Mouse (Mus musculus) kidney, postnatal 0 days (tissue): Measurements from ENCODE around the gene Ano8. TPM values are rescaled to one million over a fixed set of nuclear protein-coding genes. Genes with fewer than 3 reads are reported as not detected.

Source experiments
- ATAC-seq: fragments of 200-750 bp; cut with Nextera tagmentation; replicated peaks from 2 replicates; pipeline ENCODE4 v1.8.0; 2017; ENCODE audit warnings: low read depth, moderate number of reproducible peaks, moderate TSS enrichment, moderate library complexity; ENCODE audit not compliant: low FRiP score
- DNase-seq: peaks from one replicate; pipeline ENCODE4 v3.0.0-alpha.2; 2016; ENCODE audit warnings: low spot score
- H3K27ac ChIP-seq: fragments of 300-500 bp; sonication (generic); 2 replicates; pipeline ENCODE4 v1.5.1; 2014; ENCODE audit warnings: mild to moderate bottlenecking
- H3K27me3 ChIP-seq: fragments of 300-500 bp; sonication (generic); 2 replicates; pipeline ENCODE4 v1.6.1; 2014; ENCODE audit warnings: low read length, mixed read lengths; ENCODE audit not compliant: insufficient read depth
- H3K36me3 ChIP-seq: fragments of 300-500 bp; sonication (generic); 2 replicates; pipeline ENCODE4 v1.6.1; 2014; ENCODE audit warnings: low read length, mixed read lengths; ENCODE audit not compliant: insufficient read depth
- H3K4me1 ChIP-seq: fragments of 300-500 bp; sonication (generic); replicated peaks from 2 replicates; pipeline ENCODE4 v1.6.1; 2014; ENCODE audit warnings: antibody characterized with exemption, low read length, mixed read lengths; ENCODE audit not compliant: insufficient read depth
- H3K4me2 ChIP-seq: fragments of 300-500 bp; sonication (generic); 2 replicates; pipeline ENCODE4 v1.6.1; 2014; ENCODE audit warnings: mild to moderate bottlenecking, low read length, moderate library complexity, mixed read lengths
- H3K4me3 ChIP-seq: fragments of 300-500 bp; sonication (generic); replicated peaks from 2 replicates; pipeline ENCODE4 v1.5.1; 2014; ENCODE audit warnings: low read depth, low read length
- H3K9ac ChIP-seq: fragments of 300-500 bp; sonication (generic); 2 replicates; pipeline ENCODE4 v1.6.1; 2014; ENCODE audit warnings: low read depth, low read length
- H3K9me3 ChIP-seq: fragments of 300-500 bp; sonication (generic); replicated peaks from 2 replicates; pipeline ENCODE4 v1.6.1; 2016; ENCODE audit warnings: low read length, inconsistent platforms, mixed read lengths
- CTCF ChIP-seq: IDR thresholded peaks from 2 replicates; pipeline ENCODE4 v1.5.1; 2016; ENCODE audit warnings: antibody characterized with exemption, low read depth, mild to moderate bottlenecking, moderate library complexity
- WGBS: fragments of 180-500 bp; shearing (Covaris S2); extraction: QIAGEN DNeasy Blood & Tissue Kit; methylation state at CpG from one replicate; pipeline ENCODE4 v1.1.7; 2014; 5-methylcytosine and 5-hydroxymethylcytosine counted together
- polyA plus RNA-seq: library from polyadenylated mRNA; unstranded; fragments of >200 nt; fragmentation: Nextera tagmentation; extraction: Ambion mirVana; gene quantifications from 2 replicates; pipeline ENCODE4 v1.2.1, GENCODE M21; 2015

Ano8 gene
- polyA plus RNA-seq, 1 experiment from 2014 or later, result 1.4 TPM

DNA sequence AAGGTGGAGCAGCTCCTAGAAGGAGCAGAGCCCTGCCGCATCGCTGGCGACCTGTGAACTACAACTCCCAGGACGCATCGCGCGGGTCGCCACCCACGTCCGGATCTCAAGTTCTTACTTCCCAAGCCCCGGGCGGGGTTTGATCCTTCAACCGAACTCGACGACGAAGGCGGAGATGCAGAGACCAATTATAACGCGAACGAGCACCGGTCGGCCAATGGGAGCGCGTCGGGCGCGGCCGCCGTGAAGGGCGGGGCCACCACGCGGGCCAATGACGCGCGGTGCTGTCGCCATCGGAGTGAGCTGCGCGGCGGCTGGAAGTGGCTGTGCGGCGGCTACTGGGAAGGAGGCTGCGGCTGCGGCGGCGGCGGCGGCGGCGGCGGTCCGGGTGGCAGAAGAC, 16.8 kb downstream of the Ano8 start, which contains the start of gene Dda1:
Gene Dda1 (plus strand): TSS at position 284 of the 400 bp plus-strand sequence.
- H3K4me2 ChIP-seq, result peak within 1 kb of the TSS; percentile 93
- no peaks in the 10 kb centered on the region for H3K9me3 ChIP-seq
- ATAC-seq (peak; percentile 89), DNase-seq (peak; percentile 99)
- H3K4me1 ChIP-seq, result 0 out of 2 replicates have a peak, but pooled peaks cover 17% of the 10 kb centered on the region
- under 1% methylated on average over 43 of the region's 52 CpGs for WGBS
- peak within 1 kb of the TSS; percentile 77 for H3K9ac ChIP-seq
- H3K36me3 ChIP-seq, result peaks cover 13% of the 10 kb centered on the region
- no peak; the same call in 1 of the 2 replicates for TF ChIP-seq CTCF
- H3K27me3 ChIP-seq, result no peaks in the 10 kb centered on the region
- peak within 1 kb of the TSS; percentile 79 for H3K27ac ChIP-seq
- peak within 1 kb of the TSS; percentile 76 for H3K4me3 ChIP-seq

DNA sequence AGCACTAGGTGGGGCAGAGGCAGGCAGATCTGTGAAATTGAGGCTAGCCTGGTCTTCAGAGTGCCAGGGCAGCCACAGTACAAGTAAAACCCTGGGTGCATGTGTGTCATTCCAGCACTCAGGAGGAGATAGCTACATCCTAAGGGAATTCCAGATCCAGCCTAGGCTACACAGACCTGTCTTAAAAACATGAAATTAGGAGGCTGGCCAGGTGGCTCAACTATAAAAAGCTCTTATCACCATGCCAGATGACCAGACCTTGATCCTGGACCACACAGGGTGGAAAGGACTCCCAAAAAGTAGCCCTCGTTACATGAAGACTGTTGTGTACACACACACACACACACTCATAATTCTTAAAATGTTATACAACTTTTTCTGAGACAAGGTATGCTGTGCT, 17.8 kb downstream of the Ano8 start:
- H3K4me3 ChIP-seq, result no peak overlapping the region
- no peak overlapping the region for H3K9ac ChIP-seq
- H3K9me3 ChIP-seq, result no peaks in the 10 kb centered on the region
- H3K27me3 ChIP-seq, result no peaks in the 10 kb centered on the region
- H3K36me3 ChIP-seq, result peaks cover 7% of the 10 kb centered on the region
- 0 out of 2 replicates have a peak, but pooled peaks cover 22% of the 10 kb centered on the region for H3K4me1 ChIP-seq
- TF ChIP-seq CTCF, result no peak
- 88% methylated on average over 1 of the region's 1 CpGs for WGBS
- no peak overlapping the region for H3K27ac ChIP-seq
- no peak for DNase-seq
- no peak for ATAC-seq
- no peak overlapping the region for H3K4me2 ChIP-seq

DNA sequence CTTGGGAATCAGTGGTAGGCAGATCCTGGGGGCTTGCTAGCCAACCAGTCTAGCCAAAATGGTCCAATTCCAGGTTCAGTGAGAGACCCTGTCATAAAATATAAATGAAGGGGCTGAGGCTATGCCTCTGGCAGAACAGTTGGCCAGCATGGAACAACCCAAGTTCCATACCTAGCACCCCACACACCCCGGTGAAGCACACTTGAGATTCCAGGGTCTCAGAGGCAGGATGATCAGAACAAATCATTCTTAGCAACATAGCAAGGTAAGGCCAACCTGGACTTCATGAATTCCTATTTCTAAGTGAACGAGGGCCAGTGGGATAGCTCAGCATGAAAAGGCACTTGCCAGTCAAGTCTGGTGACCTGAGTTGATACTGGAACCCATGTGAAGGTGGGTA, 18.6 kb downstream of the Ano8 start:
- Histone ChIP-seq H3K27me3 (no peaks in the 10 kb centered on the region), H3K4me3 (no peak overlapping the region), H3K4me1 (0 out of 2 replicates have a peak, but pooled peaks cover 28% of the 10 kb centered on the region), H3K4me2 (no peak overlapping the region), H3K9ac (no peak overlapping the region), H3K27ac (no peak overlapping the region), H3K9me3 (no peaks in the 10 kb centered on the region), H3K36me3 (0 out of 2 replicates have a peak, but pooled peaks cover 4% of the 10 kb centered on the region)
- DNase-seq (no peak), ATAC-seq (no peak)
- TF ChIP-seq CTCF, result no peak
- 87% methylated on average over 2 of the region's 2 CpGs for WGBS

DNA sequence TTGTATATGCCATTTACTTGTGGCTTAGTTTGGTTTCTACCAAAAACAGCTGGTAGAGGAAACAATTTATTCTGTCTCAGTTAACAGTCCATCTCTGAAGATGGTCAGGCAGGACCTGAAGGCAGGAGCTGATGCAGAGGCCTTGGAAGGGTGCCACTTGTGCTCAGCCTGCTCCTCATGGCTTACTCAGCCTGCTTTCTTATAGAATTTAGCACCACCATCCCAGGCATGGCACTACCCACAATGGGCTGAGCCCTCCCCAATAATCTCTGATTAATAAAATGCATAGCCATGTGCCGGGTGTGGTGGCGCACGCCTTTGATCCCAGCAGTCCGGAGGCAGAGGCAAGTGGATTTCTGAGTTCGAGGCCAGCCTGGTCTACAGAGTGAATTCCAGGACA, 19.6 kb downstream of the Ano8 start:
- Histone ChIP-seq H3K4me1 (0 out of 2 replicates have a peak, but pooled peaks cover 28% of the 10 kb centered on the region), H3K9me3 (no peaks in the 10 kb centered on the region), H3K4me3 (no peak overlapping the region), H3K27me3 (no peaks in the 10 kb centered on the region), H3K9ac (no peak overlapping the region), H3K36me3 (0 out of 2 replicates have a peak, but pooled peaks cover 2% of the 10 kb centered on the region), H3K27ac (no peak overlapping the region), H3K4me2 (no peak overlapping the region)
- TF ChIP-seq CTCF, result no peak
- no peak for ATAC-seq
- WGBS, result 96% methylated on average over 5 of the region's 5 CpGs
- DNase-seq, result no peak

GRCm38 (mm10) chr8:71465733-71466132, 20.0 kb downstream of the Ano8 start:
- DNase-seq, result no peak
- Histone ChIP-seq H3K36me3 (peaks cover 5% of the 10 kb centered on the region; the same call in 1 of the 2 replicates), H3K4me3 (peak overlapping the region; percentile 58), H3K9me3 (no peaks in the 10 kb centered on the region), H3K4me1 (0 out of 2 replicates have a peak, but pooled peaks cover 28% of the 10 kb centered on the region), H3K9ac (no peak overlapping the region), H3K27ac (no peak overlapping the region), H3K27me3 (no peaks in the 10 kb centered on the region), H3K4me2 (peak overlapping the region; percentile 80; the same call in 1 of the 2 replicates)
- WGBS, result 74% methylated on average over 8 of the region's 8 CpGs
- no peak for ATAC-seq
- TF ChIP-seq CTCF, result no peak

GRCm38 (mm10) chr8:71464513-71465500, 21.0 kb downstream of the Ano8 start, which contains the start of gene Mrpl34:
TSS of gene Mrpl34 (plus strand) at chr8:71464959.
- under 1% methylated on average over 59 of the region's 59 CpGs for WGBS

More at GRCm38 (mm10) chr8:71464513-71465500, 21.0 kb downstream of the Ano8 start, which contains the start of gene Mrpl34:
- H3K4me3 ChIP-seq, result peak within 1 kb of the TSS; percentile 81
- H3K9me3 ChIP-seq, result no peaks in the 10 kb centered on the region
- H3K4me1 ChIP-seq, result 0 out of 2 replicates have a peak, but pooled peaks cover 23% of the 10 kb centered on the region
- H3K9ac ChIP-seq, result peak within 1 kb of the TSS; percentile 76
- H3K4me2 ChIP-seq, result peak within 1 kb of the TSS; percentile 98
- H3K27me3 ChIP-seq, result no peaks in the 10 kb centered on the region
- DNase-seq (peak; percentile 99), ATAC-seq (peak; percentile 84)
- H3K27ac ChIP-seq, result peak within 1 kb of the TSS; percentile 78
- peaks cover 10% of the 10 kb centered on the region; the same call in 1 of the 2 replicates for H3K36me3 ChIP-seq
- peak; percentile 98 for TF ChIP-seq CTCF
